Mouse (Mus musculus): ENCODE measurements around the gene Slc9a3.

DNA sequence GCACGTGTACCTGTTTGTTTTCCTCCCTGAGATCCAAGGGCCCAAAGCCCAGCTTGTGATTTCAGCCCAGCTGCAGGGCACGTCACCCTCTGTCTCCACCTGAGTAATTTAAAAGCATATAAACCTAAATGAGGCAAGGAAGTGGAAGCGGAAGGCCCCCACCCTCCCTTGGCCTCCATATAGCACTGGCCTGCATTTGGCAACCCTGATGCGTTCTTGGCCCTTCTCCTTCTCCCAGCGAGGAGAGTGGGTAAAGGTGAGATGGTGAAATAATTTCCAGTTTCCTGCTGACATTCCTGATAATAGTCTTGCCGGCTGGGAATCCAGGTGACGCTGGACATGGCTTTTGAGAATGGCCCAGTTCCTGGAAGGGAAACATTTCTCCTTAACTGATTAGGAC lies 16.8 kb upstream of the Slc9a3 start:
- no peak for TF ChIP-seq CTCF (IDR thresholded peaks at IDR 0.05; ENCODE audit: low read depth)
- TF ChIP-seq EP300 (optimal IDR thresholded peaks at IDR 0.05), result no peak

Data from stomach, postnatal 0 days (tissue).